Mouse (Mus musculus): ENCODE results near the gene Rsrc2.

The Rsrc2 gene

DNA sequence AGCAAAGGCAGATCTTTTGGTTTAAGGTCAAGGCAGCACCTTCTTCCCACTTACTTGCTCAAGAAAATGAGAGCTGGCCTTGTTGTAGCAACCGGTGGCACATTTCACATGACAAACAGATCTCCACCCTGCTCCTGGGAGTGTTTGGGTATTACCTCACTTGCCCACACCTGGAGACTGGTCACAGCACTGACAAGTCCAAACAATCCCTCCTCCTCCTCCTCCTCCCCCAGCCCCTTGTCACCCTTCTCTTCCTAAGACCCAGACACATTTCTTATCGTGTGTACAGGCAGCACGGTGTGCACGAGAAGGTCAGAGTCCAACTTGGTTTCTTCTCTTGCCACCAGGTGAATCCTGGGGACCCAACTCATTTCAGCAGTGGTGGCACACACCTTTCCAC lies 52.3 kb downstream of the Rsrc2 start:
- no peak for DNase-seq (ENCODE audit: low read depth, low spot score)

DNA sequence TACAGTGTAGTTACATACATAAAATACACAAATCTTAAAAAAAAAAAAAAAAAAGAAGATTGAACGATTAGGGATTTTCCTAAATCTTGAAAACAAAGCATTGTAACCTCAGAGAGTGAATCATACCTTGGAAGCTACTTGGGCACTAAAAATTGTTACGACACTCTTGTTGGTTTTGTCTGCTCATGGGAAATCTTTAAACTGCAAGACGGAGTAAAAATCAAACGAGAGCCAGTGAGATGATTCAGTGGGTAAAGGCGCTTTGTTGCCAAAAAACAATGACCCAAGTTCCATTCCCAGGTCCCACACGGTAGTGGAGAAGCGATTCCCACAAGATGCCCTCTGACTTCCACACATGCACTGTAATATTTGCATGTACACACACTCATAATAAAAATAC lies 53.0 kb downstream of the Rsrc2 start:
- DNase-seq (ENCODE audit: low read depth, low spot score), result no peak

DNA sequence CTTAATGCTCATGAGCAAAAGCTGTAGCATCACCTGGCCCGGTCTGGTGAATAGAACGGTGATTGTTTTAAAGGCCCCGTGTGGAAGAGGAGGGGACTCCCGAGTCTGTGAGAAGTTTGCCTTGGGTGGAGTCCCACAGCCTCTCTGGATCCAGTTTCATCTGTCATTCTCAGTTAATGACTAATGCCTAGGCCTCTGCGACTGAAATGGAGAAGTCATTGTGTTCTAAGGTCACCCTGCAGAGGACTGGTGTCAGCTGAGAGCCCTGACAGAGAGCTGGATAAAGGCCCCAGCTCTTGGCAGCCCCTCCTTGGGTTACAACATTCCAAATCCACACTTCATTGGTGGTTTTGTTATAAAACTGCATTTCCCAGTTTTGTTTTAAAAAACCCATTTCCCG lies 54.7 kb downstream of the Rsrc2 start:
- DNase-seq (ENCODE audit: low read depth, low spot score), result peak; percentile 34

DNA sequence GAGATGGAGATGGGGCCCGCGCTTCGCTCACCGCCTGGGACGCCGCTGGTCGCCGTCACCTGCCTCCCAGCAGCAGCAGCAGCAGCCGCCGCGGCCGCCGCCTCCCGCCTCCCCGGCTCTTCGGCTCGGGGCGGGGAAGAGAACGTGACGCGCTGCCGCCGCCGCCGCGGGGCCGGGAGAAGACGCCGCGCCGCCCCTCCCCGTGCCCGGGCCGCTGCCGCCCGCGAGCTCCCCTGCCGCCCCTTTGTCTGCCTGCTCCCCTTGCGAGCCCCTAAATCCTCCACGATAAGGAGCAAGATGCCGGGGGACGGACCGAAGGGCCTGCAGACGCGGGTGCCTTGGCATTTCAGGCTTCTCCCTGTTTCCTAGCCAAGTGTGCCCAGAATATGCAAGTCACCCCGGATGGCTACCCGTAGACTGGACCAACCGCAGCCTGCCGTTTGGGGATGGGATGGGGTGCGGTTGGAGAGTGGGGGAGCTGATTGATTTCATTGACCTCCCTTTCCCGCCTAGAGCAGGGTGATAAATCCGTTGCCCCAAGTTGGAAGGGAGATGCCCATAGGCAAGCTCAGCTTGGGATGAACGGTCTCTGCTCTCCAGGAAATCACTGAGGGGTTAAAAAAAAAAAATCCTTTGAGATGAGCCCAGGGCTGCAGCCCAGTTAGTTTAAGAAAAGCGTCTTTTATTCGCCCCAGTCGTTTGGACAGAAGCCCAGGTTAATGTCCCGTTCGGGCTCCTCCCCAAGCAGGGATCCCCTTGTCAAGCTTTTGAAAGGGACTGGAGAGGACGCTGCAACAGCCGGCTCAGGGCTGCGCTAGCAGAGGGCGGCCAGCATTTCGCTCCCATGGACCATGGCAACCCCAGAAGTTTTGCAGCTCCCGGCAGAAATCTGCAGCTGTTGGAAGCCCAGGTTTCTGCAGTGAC lies 64.7 kb downstream of the Rsrc2 start, which contains the start of gene Clip1:
Clip1 (minus strand) TSS at position 398 of the 924 bp plus-strand sequence.
- DNase-seq (ENCODE audit: low read depth, low spot score), result no peak

DNA sequence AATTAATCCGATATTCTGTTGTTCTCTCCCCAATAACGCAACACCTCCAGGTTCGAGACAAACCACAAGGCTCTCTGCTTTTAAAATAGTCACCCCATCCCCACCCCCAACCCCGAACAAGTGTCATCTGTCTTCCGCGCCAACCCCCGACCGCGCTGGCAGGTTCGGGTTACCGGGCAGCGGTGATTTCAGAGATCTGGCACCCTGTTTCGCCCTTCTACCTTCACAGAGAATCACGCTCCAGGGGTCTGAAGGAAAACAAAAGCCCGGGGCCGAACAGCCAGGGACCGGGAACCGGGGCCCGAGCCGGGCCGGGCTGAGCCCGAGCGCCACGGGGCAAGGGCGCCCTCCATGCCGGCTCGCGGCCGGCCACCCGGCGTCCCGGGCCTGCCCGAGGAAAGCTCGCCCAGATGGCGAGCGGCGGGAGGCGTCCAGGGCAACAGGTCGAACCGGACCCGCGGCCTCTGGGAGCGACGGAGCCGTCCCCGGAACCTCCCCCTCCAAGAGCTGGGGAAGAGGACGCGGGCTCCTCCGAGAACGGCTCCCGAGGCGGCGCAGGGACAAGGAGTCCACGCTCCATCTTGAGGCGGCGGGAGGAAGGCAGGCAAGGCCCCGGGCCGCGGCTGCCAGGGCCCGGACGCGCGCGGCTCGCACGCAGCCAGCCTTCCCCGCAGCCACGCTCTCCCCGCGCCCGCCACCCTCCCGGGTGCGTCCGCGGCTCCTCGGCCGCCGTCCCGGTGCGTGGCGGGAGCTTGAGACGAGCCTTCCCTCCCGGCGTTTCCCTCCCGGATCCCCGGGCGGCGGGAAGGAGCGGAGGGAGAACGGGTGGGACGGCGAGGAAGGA lies 65.6 kb downstream of the Rsrc2 start:
- DNase-seq (ENCODE audit: low read depth, low spot score), result no peak

DNA sequence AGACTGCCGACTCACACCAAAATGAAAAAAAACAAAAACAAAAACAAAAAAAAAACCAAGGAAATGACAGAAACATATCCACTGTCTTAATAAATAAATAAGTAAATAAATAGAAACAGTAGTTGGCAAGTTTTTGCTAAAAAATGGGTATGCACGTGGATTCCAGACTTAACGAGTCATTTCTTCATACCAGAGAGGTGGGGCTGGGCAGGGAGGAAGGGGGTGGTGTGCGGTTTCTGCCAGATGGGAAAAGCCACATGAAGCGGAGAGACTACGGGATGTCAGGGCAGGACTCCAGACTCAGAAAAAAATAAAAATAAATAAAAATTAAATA lies 66.2 kb downstream of the Rsrc2 start:
- DNase-seq (ENCODE audit: low read depth, low spot score), result no peak

DNA sequence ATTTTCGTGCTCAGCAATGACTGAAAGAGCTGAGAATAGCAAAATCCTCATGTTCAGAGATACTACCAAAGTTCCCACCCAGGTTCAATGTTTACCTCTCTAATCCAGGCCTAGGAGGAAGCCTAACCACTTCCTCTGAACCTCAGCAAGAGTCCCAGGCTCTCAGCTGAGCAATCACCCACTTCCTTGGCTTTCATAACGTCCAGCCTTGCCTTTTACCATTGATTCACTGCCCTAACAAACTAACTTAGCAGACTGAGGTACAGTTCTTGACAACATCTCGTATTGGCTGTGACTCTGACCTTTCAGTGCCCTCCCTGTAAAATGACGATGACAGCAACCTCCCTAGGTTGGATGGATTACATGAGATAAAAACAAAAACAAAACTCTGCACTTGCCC lies 66.8 kb downstream of the Rsrc2 start:
- DNase-seq (ENCODE audit: low read depth, low spot score), result no peak

DNA sequence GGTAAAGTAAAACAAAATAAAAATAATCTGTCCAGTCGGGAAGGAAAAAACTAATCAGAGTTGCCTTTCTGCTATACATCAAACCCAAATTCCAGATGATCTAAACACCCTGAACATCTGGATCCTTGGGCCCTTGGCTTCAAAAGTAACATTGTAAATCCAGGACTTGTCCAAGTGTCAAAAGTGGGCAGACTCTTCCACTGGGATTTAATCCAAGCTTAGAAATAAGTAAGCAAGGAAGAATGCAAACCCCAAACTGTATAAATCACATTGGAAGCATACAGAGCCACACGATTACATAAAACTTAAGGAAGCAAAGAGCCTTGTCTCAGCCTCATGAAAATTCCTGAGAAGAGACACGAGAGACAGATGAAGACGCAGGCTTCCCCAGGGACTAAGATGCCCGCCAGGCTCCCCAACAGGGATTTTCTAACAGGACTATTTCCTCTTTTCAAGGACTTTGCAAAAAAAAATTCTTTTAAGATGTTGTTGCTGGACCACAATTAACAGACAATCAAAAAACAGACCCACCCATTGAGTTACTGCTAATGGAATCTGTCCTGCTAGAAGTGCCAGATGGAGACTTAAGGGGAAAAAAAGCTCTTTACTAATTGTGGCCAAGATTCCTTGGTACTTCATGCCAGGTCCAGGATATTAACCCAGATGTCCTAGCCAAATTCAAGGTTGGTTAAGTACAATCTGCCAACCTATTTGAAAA lies 69.5 kb downstream of the Rsrc2 start:
- no peak for DNase-seq (ENCODE audit: low read depth, low spot score)

DNA sequence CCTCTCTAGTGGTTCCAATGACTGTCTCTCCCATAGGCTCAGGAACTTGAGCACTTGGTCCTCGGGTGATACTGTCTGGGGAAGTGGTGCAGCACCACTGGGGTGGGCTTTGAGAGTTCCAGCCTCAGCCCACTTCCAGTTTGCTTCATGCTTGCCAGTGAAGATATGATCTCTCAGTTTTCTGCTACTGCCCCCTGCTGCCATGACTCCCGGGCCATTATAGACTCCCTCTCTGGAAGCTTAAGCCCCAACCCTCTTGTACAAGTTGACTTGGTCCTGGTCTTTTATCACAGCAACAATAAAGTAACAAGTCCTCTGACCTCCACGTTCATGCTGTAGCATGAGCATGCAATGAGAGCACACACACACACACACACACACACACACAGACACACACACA lies 70.1 kb downstream of the Rsrc2 start:
- no peak for DNase-seq (ENCODE audit: low read depth, low spot score)
